Mouse (Mus musculus) olfactory bulb, adult 2 months (tissue): ENCODE data around the gene Rasgrp3.

Source experiments
- CTCF ChIP-seq: fragments of 200-500 bp; IDR thresholded peaks from 2 replicates; pipeline ENCODE4 v1.5.1; 2012; ENCODE audit warnings: low read depth, mild to moderate bottlenecking, low read length, moderate library complexity; ENCODE audit not compliant: insufficient read depth
- POLR2A ChIP-seq: fragments of 200-500 bp; IDR thresholded peaks from 2 replicates; pipeline ENCODE4 v1.6.1; 2012; ENCODE audit warnings: mild to moderate bottlenecking, low read depth, low read length, moderate library complexity; ENCODE audit not compliant: insufficient read depth

- TF ChIP-seq CTCF = no peak
- no peak for TF ChIP-seq POLR2A
Observed at GRCm38 (mm10) chr17:75558041-75558440, 122.3 kb downstream of the Rasgrp3 start.
